Mouse (Mus musculus) E14TG2a.4 (cell line): ENCODE measurements at regions not wholly inside any gene's neighbourhood (a gene's known extent, or its start where the extent isn't known, plus 50 kb on each side); places are given as distances from the start of the nearest gene placed in this dataset.
A peak's percentile ranks its signal among the peaks of the same experiment; 100 is the strongest.
"Not testable (repeated sequence)": the region's sequence is repeated elsewhere in the genome, so short reads cannot be mapped to it uniquely, and the experiment has no call there.

ENCODE experiments used
- H3K27me3 ChIP-seq: 2 replicates; pipeline ENCODE4 v1.6.1; 2014; ENCODE audit warnings: low read length, control low read depth; ENCODE audit not compliant: insufficient read depth
- H3K36me3 ChIP-seq: 2 replicates; pipeline ENCODE4 v1.6.1; 2014; ENCODE audit warnings: low read length, control low read depth; ENCODE audit not compliant: insufficient read depth
- H3K4me1 ChIP-seq: replicated peaks from 2 replicates; pipeline ENCODE4 v1.6.1; 2014; ENCODE audit warnings: low read depth, low read length, control low read depth
- H3K4me3 ChIP-seq: replicated peaks from 2 replicates; pipeline ENCODE4 v1.5.1; 2014; ENCODE audit warnings: mild to moderate bottlenecking, low read length
- H3K9me3 ChIP-seq: 2 replicates; pipeline ENCODE4 v1.6.1; 2014; ENCODE audit warnings: low read length, control low read depth
- CTCF ChIP-seq: conservative IDR thresholded peaks from 2 replicates; pipeline ENCODE4 v1.5.1; 2014; ENCODE audit warnings: low read length
- NANOG ChIP-seq: IDR thresholded peaks from 2 replicates; pipeline ENCODE4 v1.6.1; 2014; ENCODE audit warnings: borderline replicate concordance, low read length, mixed read lengths
- POU5F1 ChIP-seq: IDR thresholded peaks from 2 replicates; pipeline ENCODE4 v1.6.1; 2014; ENCODE audit warnings: low read length, borderline replicate concordance

DNA sequence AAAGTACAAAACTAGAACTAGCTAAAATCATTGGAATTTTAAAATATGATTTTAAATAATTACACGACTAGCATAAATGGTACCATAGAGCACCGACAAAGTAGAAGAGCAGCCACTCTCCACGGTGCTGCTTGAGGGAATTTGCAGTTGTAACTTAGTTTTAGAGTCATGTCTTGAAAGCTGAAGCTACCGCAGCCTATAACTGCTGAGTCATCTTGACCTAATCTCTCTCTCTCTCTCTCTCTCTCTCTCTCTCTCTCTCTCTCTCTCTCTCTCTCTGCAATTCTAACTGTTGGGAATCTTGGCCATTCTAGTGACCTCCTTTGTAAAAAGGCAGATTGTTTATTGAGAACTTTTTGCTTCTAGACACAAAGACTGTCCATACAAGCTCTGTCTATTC lies 177.5 kb downstream of the Nuak1 start:
- Histone ChIP-seq H3K4me1 (no peaks in the 10 kb centered on the region), H3K9me3 (0 out of 2 replicates have a peak, but pooled peaks cover 3% of the 10 kb centered on the region), H3K27me3 (peaks cover 4% of the 10 kb centered on the region; the same call in 1 of the 2 replicates), H3K36me3 (no peaks in the 10 kb centered on the region), H3K4me3 (no peak overlapping the region)
- TF ChIP-seq CTCF (no peak), NANOG (no peak), POU5F1 (no peak)

DNA sequence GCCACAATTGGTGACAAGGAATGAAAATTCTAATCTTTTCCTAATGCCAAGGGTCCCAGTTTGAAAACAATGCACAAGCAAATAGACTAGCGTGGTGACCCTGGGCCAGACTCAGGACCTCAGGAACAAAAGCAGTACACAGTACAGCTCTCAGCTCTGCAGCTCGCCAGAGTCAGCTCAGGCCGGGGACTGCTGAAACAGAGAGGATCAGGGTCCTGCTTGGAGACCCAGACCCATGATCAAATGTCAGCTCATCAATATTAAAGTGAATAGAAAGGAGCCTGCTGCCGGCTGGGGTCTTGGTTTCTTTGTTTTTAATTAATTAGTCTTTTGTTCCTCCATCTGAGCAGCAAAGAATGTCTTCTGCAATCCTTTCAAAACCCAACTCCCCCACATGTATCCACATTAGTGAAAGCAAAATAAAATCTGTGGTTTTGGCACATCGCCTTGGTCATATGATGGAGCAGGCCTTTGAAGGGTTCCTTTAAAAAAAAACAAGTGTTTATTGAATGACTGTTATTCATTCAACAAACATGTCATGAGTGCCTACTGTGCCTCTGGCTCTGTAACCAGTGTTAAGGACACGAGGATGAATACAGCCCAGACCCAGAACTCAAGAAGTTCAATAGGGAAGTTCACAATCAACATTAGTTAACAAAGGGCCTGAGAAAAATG lies 154.4 kb downstream of the Nuak1 start:
- Histone ChIP-seq H3K27me3 (no peaks in the 10 kb centered on the region), H3K4me1 (peaks cover 9% of the 10 kb centered on the region), H3K9me3 (no peaks in the 10 kb centered on the region), H3K36me3 (no peaks in the 10 kb centered on the region), H3K4me3 (no peak overlapping the region)
- TF ChIP-seq POU5F1: no peak
- no peak for TF ChIP-seq CTCF
- TF ChIP-seq NANOG: no peak

DNA sequence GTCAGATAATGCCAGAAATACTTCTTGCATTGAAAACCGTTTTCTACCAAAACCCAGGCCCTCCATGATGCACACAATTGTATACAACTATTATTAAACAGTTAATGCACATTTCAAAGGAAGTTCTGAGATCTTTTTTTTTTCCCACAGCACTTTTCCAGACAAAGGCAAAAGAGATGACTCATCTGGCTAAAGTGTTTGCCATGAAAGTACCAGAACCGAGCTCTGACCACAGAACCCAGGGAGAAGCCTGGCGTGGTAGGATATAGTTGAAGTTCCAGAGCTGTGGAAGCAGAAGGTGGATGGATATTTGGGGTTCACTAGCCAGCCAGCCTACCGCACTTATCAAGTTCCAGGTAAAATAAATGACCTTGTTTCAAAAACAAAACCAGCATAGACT lies 146.0 kb downstream of the Nuak1 start:
- H3K9me3 ChIP-seq: peaks cover 3% of the 10 kb centered on the region
- no peak overlapping the region for H3K4me3 ChIP-seq
- H3K27me3 ChIP-seq: no peaks in the 10 kb centered on the region
- H3K36me3 ChIP-seq: no peaks in the 10 kb centered on the region
- H3K4me1 ChIP-seq: no peaks in the 10 kb centered on the region
- no peak for TF ChIP-seq CTCF
- TF ChIP-seq NANOG: no peak
- no peak for TF ChIP-seq POU5F1

DNA sequence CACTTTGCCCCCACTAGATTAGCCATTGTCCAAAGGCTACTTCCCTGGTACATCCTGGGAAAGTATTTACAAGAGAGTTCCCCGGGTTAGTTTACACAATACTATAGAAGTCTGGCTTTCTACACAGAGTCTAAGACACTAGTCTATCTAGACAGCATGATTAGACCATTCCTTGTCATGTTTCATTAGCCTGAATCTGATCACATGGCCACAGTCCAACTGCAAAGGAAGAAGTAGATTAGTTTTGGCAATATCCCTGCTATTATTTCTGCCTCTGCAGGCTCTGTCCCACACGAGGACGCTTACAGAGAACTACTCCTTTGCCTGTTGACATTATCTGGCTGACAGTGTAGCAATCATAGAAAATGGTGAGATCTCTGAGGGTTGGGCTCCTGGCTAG lies 144.2 kb downstream of the Nuak1 start:
- Histone ChIP-seq H3K9me3 (peaks cover 8% of the 10 kb centered on the region), H3K27me3 (no peaks in the 10 kb centered on the region), H3K4me1 (no peaks in the 10 kb centered on the region), H3K4me3 (no peak overlapping the region), H3K36me3 (no peaks in the 10 kb centered on the region)
- TF ChIP-seq POU5F1 (no peak), NANOG (no peak), CTCF (no peak)

DNA sequence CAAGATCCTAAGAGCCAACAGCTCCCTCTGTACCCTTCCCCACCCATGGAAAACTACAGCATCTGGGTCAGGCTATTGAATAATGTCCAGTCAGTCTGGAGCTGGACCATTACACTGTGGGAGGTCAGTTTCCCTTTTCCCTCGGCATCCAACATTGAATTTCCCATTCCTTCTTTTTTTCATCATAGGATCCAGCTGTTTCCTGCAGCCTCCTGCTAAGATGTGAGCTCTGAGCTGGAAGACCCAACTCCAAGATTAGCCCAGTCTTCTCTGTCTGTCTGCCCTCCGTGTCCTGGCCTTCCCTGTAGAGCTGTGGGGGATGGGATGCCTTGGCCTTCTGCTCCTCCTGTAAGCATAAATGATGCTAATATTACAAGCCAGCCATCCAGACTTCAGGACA lies 138.8 kb downstream of the Nuak1 start:
- peaks cover 15% of the 10 kb centered on the region for H3K4me1 ChIP-seq
- TF ChIP-seq POU5F1 (no peak), NANOG (no peak), CTCF (no peak)
- H3K36me3 ChIP-seq: no peaks in the 10 kb centered on the region

DNA sequence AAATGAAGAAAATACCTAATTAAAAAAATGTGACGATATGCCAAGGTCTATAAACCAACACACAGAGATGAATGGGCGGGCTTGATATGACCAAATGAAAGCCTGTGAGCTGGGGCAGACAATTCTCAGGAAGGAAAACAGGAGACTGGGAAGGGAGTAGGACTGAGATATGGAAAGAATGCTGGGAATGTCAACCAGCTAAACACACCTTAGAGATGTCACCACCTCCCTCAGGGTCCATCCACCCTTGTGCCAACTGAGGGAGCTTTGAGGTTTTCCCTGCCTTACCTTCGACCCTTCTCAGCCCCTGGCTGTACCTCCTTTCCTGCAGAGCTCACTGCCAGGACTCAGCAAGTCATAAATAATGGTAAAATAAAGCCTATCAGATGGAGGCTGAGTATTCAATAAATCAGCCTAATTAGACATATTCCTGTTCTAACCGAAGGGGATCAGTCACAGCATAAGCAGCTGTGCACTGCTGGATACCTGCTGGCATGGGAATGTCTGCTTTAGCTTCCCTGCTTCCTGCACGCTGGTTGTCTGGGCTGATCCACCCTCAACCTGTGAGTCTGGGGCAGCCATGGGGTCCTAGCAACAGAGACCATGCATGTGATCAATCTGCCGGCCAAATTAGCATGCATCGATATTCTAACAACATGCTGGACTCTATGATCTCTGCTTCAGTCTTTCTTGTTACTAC lies 137.4 kb downstream of the Nuak1 start:
- Histone ChIP-seq H3K4me1 (peaks cover 15% of the 10 kb centered on the region), H3K36me3 (no peaks in the 10 kb centered on the region), H3K4me3 (no peak overlapping the region), H3K27me3 (no peaks in the 10 kb centered on the region), H3K9me3 (peaks cover 8% of the 10 kb centered on the region)
- TF ChIP-seq POU5F1 (no peak), CTCF (no peak)

More for the DNA sequence above, 138.8 kb downstream of the Nuak1 start:
- H3K9me3 ChIP-seq: peaks cover 8% of the 10 kb centered on the region
- no peaks in the 10 kb centered on the region for H3K27me3 ChIP-seq
- H3K4me3 ChIP-seq: no peak overlapping the region

DNA sequence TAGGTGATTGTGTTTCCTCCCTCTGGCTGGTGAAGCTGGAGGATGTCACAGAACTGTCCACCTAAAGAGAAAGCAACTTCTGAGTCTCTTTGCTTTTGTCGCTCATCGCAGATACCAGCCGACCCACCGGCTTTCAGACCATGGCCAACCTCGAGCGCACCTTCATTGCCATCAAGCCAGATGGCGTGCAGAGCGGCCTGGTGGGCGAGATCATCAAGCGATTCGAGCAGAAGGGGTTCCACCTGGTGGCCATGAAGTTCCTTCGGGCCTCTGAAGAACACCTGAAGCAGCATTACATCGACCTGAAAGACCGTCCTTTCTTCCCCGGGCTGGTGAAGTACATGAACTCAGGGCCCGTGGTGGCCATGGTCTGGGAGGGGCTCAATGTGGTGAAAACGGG lies 131.7 kb downstream of the Nuak1 start:
- H3K4me1 ChIP-seq: peaks cover 16% of the 10 kb centered on the region
- H3K9me3 ChIP-seq, H3K36me3 ChIP-seq, H3K27me3 ChIP-seq, H3K4me3 ChIP-seq: not testable (repeated sequence)

DNA sequence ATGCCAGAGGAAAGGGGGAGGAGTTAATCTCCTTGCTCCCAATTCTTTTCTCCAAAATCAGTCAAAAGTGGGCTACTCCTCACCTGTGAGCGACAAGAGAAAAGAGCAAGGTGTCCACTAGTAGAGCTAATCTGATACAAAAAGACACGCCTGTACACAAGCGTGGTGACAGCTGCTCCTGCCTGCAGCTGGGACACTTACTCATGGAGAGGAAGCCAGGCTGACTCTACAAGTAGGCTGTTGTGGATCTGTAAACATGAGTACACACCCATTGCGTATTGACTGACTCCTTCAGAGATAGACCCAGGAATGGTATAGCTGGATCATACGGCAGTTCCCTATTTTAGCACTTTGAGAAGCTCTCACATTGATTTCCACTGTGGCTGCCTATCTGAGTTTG lies 129.7 kb downstream of the Nuak1 start:
- H3K4me1 ChIP-seq: peaks cover 24% of the 10 kb centered on the region
- TF ChIP-seq NANOG (no peak), CTCF (no peak), POU5F1 (no peak)
- H3K9me3 ChIP-seq: no peaks in the 10 kb centered on the region; the same call in none of the 2 replicates
- no peak overlapping the region for H3K4me3 ChIP-seq
- no peaks in the 10 kb centered on the region for H3K36me3 ChIP-seq
- no peaks in the 10 kb centered on the region for H3K27me3 ChIP-seq

DNA sequence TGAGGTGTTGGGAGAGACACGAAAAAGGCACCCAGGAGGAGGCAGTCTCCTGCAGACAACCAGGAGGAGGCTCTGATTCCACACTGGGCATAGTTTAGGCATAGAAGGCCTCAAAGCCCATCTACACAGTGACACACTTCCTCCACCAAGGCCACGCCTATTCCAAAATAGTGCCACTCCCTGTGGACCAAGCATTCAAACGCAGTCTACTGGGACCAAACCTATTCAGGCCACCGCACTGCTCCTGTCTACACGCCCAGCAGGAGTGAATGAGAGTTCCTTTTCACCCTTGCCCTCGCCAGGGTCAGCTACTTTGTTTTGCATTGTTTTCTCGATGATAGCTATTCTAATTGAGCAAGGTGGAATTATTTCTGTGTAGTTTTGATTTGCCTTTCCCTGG lies 127.7 kb downstream of the Nuak1 start:
- Histone ChIP-seq H3K9me3 (no peaks in the 10 kb centered on the region; the same call in none of the 2 replicates), H3K4me1 (peaks cover 24% of the 10 kb centered on the region), H3K27me3 (no peaks in the 10 kb centered on the region), H3K4me3 (no peak overlapping the region), H3K36me3 (no peaks in the 10 kb centered on the region)
- TF ChIP-seq NANOG: peak; percentile 52; the same call in 1 of the 2 replicates
- TF ChIP-seq POU5F1: no peak
